Mouse (Mus musculus): ENCODE data around the gene Opcml.

GRCm38 (mm10) chr9:28909738-28910137 is 1119.2 kb downstream of the Opcml start:
- TF ChIP-seq CTCF (IDR thresholded peaks at IDR 0.05; ENCODE audit: low read depth, low read length): no peak
- no peak for TF ChIP-seq POLR2A (IDR thresholded peaks at IDR 0.05; ENCODE audit: extremely low read depth, insufficient read depth, low read length)

Measured in liver, adult 2 months (tissue).